8 mouse cellular contexts compared by ENCODE assay signal in the genomic region with DNA sequence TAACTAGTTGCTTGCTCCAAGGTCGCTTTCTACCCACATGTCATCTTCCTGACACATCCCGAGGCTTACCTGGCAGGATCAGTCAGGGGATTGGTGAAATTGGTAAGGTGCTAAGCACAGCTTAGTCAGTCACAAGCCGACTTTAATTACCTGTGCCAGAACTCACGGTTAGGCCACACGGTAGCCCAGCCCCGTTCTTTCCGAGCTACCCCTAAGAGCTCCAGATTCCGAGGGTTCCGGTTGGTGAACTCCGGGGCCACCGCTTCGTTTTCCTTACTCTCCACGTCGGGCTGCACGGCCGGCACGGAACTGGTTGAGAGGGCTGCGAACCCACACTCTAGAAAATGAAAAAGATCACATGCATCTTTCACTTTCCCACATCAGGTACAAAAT. TPM values are rescaled to one million over a fixed set of nuclear protein-coding genes. Genes with fewer than 3 reads are reported as not detected.
DNase-seq lines count a peak whose midpoint lies in the region; ATAC-seq and TF ChIP-seq lines count a peak whose summit lies in the region.

Gene Tcp1 (plus strand): TSS at position 214 of the 393 bp plus-strand sequence.

- H3K79me2 ChIP-seq in MEL (ENCODE audit: control insufficient read depth, insufficient read depth, low read length, poor library complexity) (peaks cover 41% of the 10 kb centered on the region), myocyte (ENCODE audit: control insufficient read depth, insufficient read depth) (peaks cover 58% of the 10 kb centered on the region)

- DNase-seq in layer of hippocampus, adult 18-20 months (ENCODE audit: low spot score in 2 of 2) = no peak
- DNase-seq in layer of hippocampus, adult 9-10 months (ENCODE audit: low spot score) = no peak
- no peak for DNase-seq in MEL (ENCODE audit: low read depth, low spot score)
- no peak for DNase-seq in heart, postnatal 10 days
- no peak for DNase-seq in left cerebral cortex, postnatal 25 days (ENCODE audit: low spot score in 2 of 2)
- DNase-seq in yolk sac, embryonic 10.5 days (ENCODE audit: low spot score) = no peak

- no peak for TF ChIP-seq RAD21 in MEL (IDR thresholded peaks at IDR 0.05; ENCODE audit: low read depth, low read length)

- TF ChIP-seq EP300 in MEL (IDR thresholded peaks at IDR 0.05; ENCODE audit: low read depth in 1 of 2, low read length in 2 of 2) = no peak

- no peak for TF ChIP-seq CTCF in MEL (IDR thresholded peaks at IDR 0.05 in 2 of 3, conservative IDR thresholded peaks at IDR 0.05 in 1 of 3; ENCODE audit: control insufficient read depth in 1 of 3, insufficient read depth in 1 of 3, low read depth in 2 of 3, low read length in 3 of 3, poor library complexity in 1 of 3, severe bottlenecking in 1 of 3)

- no peaks in the 10 kb centered on the region for H3K9me3 ChIP-seq in MEL (replicated peaks; ENCODE audit: insufficient read depth, low read length)

- TF ChIP-seq POLR2A in MEL (IDR thresholded peaks at IDR 0.05; ENCODE audit: control insufficient read depth in 1 of 2, insufficient read depth in 1 of 2, low read depth in 1 of 2, low read length in 2 of 2, poor library complexity in 1 of 2) = 0 out of 4 replicates have a peak, but pooled peaks of 1 of the 2 experiments have one; percentile 8
- no peak for TF ChIP-seq POLR2A in myocyte (IDR thresholded peaks at IDR 0.05; ENCODE audit: insufficient read length, low read depth)

- peak within 1 kb of the TSS; percentile 93 for H3K9ac ChIP-seq in MEL (ENCODE audit: control insufficient read depth, low read depth, low read length, poor library complexity, severe bottlenecking)

- intact Hi-C loops in heart, postnatal 10 days (cut with DNase I) = loop anchor here (2.0 to 5.0 kb wide), 3 partner anchors 35 to 77 kb away; partner anchors contain the start of genes Acat2 and Wtap
- intact Hi-C loops in left cerebral cortex, postnatal 25 days (cut with DNase I) = loop anchor here (5.0 kb wide), 2 partner anchors 47 to 77 kb away; partner anchors contain the start of genes Acat2 and Wtap

- peaks cover 31 to 36% of the 10 kb centered on the region in 2 experiments for H3K36me3 ChIP-seq in MEL (ENCODE audit: control insufficient read depth in 1 of 2, insufficient read depth in 2 of 2, low read length in 2 of 2)
- H3K36me3 ChIP-seq in myocyte (ENCODE audit: control insufficient read depth, insufficient read depth) = peaks cover 39% of the 10 kb centered on the region

- peak within 1 kb of the TSS; percentile 96 for H3K4me2 ChIP-seq in myocyte (ENCODE audit: low read depth)

- peak within 1 kb of the TSS; percentile 92 for H3K27ac ChIP-seq in MEL (ENCODE audit: control insufficient read depth, low read depth, low read length)

- H3K27me3 ChIP-seq in MEL (ENCODE audit: control insufficient read depth in 1 of 2, insufficient read depth in 2 of 2, low read length in 2 of 2) (no peaks in the 10 kb centered on the region), myocyte (ENCODE audit: control insufficient read depth, insufficient read depth, insufficient read length) (no peaks in the 10 kb centered on the region)

- peaks cover 0 to 6% of the 10 kb centered on the region in 2 experiments; a peak in 2 of 4 replicates for H3K4me1 ChIP-seq in MEL (ENCODE audit: control insufficient read depth in 1 of 2, insufficient read depth in 2 of 2, low read length in 2 of 2)

- peak; percentile 29 for ATAC-seq in erythroblast, adult 5-6 weeks (replicated peaks; ENCODE audit: low FRiP score, poor library complexity, severe bottlenecking)

- H3K4me3 ChIP-seq in MEL (ENCODE audit: control insufficient read depth in 1 of 2, insufficient read depth in 1 of 2, low read depth in 2 of 2, low read length in 2 of 2) (peak within 1 kb of the TSS; percentile 65 to 97), myocyte (peak within 1 kb of the TSS; percentile 95)

- H3ac ChIP-seq in myocyte (ENCODE audit: control insufficient read depth, insufficient read length) = peak within 1 kb of the TSS; percentile 72

TF ChIP-seq in MEL, 35 proteins besides CTCF, POLR2A, EP300 and RAD21:
- peak; percentile 11; the same call in 1 of the 2 replicates for TF ChIP-seq SIN3A (IDR thresholded peaks at IDR 0.05; ENCODE audit: low read length)
- TF ChIP-seq ZC3H11A (IDR thresholded peaks at IDR 0.05; ENCODE audit: low read depth, low read length) = no peak
- TF ChIP-seq MXI1 (IDR thresholded peaks at IDR 0.05; ENCODE audit: low read depth, low read length) = peak; percentile 45; the same call in 1 of the 2 replicates
- no peak; the same call in 1 of the 2 replicates for TF ChIP-seq MYC (IDR thresholded peaks at IDR 0.05; ENCODE audit: low read depth, low read length)

TF ChIP-seq in myocyte, 11 proteins besides CTCF, POLR2A, EP300 and RAD21:
- no peak for TF ChIP-seq SRF (IDR thresholded peaks at IDR 0.05; ENCODE audit: control insufficient read depth, insufficient read length, low read depth)
- TF ChIP-seq REST (IDR thresholded peaks at IDR 0.05; ENCODE audit: insufficient read depth, insufficient read length) = no peak
- TF ChIP-seq CEBPB (IDR thresholded peaks at IDR 0.05; ENCODE audit: insufficient read depth, poor library complexity, severe bottlenecking) = no peak
- TF ChIP-seq MYOG (IDR thresholded peaks at IDR 0.05; ENCODE audit: control insufficient read depth in 1 of 3, insufficient read depth in 1 of 3, insufficient read length in 2 of 3, low read depth in 2 of 3) = no peak
- TF ChIP-seq TCF12 (IDR thresholded peaks at IDR 0.05; ENCODE audit: insufficient read depth, poor library complexity, severe bottlenecking) = no peak
- TF ChIP-seq E2F4 (IDR thresholded peaks at IDR 0.05; ENCODE audit: insufficient read depth) = no peak
- TF ChIP-seq USF1 (IDR thresholded peaks at IDR 0.05; ENCODE audit: low read depth) = no peak
- TF ChIP-seq POLR2AphosphoS2 (IDR thresholded peaks at IDR 0.05; ENCODE audit: insufficient read length, low read depth) = no peak
- TF ChIP-seq TCF3 (IDR thresholded peaks at IDR 0.05; ENCODE audit: insufficient read length, low read depth) = no peak
- TF ChIP-seq MYOD1 (IDR thresholded peaks at IDR 0.05; ENCODE audit: control insufficient read depth in 1 of 3, insufficient read length in 2 of 3, low read depth in 2 of 3) = no peak
- TF ChIP-seq MAX (IDR thresholded peaks at IDR 0.05; ENCODE audit: low read depth) = no peak
TF ChIP-seq in myocyte: peak in this region for 0.

RNA-seq across cellular contexts. Expression of gene Tcp1, which starts in this region (rescaled TPM):
- total RNA-seq in layer of hippocampus, adult 18-20 months (2021) = 100 to 1,000 TPM; 211 to 215 TPM
- total RNA-seq in MEL (2012; rRNA removed) = 570 and 598 TPM in 2 replicates
- 1,000 to 10,000 TPM in 1 of 2 experiments, 100 to 1,000 TPM in 1; 485 to 1,425 TPM for polyA plus RNA-seq in MEL (2012; ENCODE audit: insufficient read depth in 1 of 2, insufficient read length in 2 of 2, low read depth in 1 of 2, low replicate concordance in 2 of 2, missing spikeins in 1 of 2)
- total RNA-seq in erythroblast, adult 5-6 weeks (2015; ENCODE audit: low replicate concordance) = 98.2 and 107 TPM in 2 replicates
- total RNA-seq in erythroblast, adult 5-6 weeks (2017; ENCODE audit: low replicate concordance) = 117 and 145 TPM in 2 replicates
- 100 to 1,000 TPM; 226 to 233 TPM for total RNA-seq in heart, postnatal 10 days (2021)
- total RNA-seq in left cerebral cortex, postnatal 25 days (2021) = 100 to 1,000 TPM; 210 to 217 TPM
- 237 TPM for polyA plus RNA-seq in myocyte (2012; fragmentation: generic; extraction: Trizol)
